Mouse (Mus musculus) heart, adult 18-20 months (tissue): ENCODE results near the gene Alg5. TPM values are rescaled to one million over a fixed set of nuclear protein-coding genes. Genes with fewer than 3 reads are reported as not detected.
A peak's percentile ranks its signal among the peaks of the same experiment; 100 is the strongest.

Experiments used
- DNase-seq, 2 experiments: peaks; one replicate each; pipeline ENCODE4 v3.0.0; 2021 to 2022; ENCODE audit warnings: mixed read lengths in 1 of 2
- total RNA-seq, 2 experiments: library from RNA; stranded (reverse); gene quantifications; 2 replicates each; pipeline ENCODE4 v1.2.3; 2021

The Alg5 gene
- total RNA-seq, 2 experiments from 2014 or later = 10.6 to 11.4 TPM

GRCm38 (mm10) chr3:54791822-54792677 is 56.7 kb downstream of the Alg5 start:
- DNase-seq = no peak

GRCm38 (mm10) chr3:54793762-54794161 is 58.4 kb downstream of the Alg5 start:
- DNase-seq = no peak

- no peak for DNase-seq
These were observed 60.0 kb downstream of the Alg5 start for GRCm38 (mm10) chr3:54795379-54795778.

- peak in 1 of 2 experiments; percentile 43 for DNase-seq
These were observed 60.5 kb downstream of the Alg5 start for GRCm38 (mm10) chr3:54795806-54796205.

- peak; percentile 23 to 45 for DNase-seq
These were observed 61.9 kb downstream of the Alg5 start for GRCm38 (mm10) chr3:54797211-54797610.

Other genes starting within 250 kb of the Alg5 start
- gene Supt20, start 42.7 kb upstream of the Alg5 start, total RNA-seq = 10 to 100 TPM; 16.7 to 19.3 TPM
- not detected for gene Gm21958, start 21.2 kb upstream of the Alg5 start, total RNA-seq
- gene Exosc8, start 146 bp upstream of the Alg5 start, total RNA-seq = 10 to 100 TPM; 17.8 to 19.3 TPM
- gene Smad9, start 20.0 kb downstream of the Alg5 start, total RNA-seq = 1 to 10 TPM; 1.7 to 1.9 TPM
- gene Rfxap, start 72.3 kb downstream of the Alg5 start, total RNA-seq = 10 to 100 TPM; 16.6 to 19.1 TPM
- under 1 TPM; 0.10 to 0.27 TPM for gene Sertm1, start 180.3 kb downstream of the Alg5 start, total RNA-seq